Mouse (Mus musculus): ENCODE data around the gene Skp1a.

Skp1a gene

DNA sequence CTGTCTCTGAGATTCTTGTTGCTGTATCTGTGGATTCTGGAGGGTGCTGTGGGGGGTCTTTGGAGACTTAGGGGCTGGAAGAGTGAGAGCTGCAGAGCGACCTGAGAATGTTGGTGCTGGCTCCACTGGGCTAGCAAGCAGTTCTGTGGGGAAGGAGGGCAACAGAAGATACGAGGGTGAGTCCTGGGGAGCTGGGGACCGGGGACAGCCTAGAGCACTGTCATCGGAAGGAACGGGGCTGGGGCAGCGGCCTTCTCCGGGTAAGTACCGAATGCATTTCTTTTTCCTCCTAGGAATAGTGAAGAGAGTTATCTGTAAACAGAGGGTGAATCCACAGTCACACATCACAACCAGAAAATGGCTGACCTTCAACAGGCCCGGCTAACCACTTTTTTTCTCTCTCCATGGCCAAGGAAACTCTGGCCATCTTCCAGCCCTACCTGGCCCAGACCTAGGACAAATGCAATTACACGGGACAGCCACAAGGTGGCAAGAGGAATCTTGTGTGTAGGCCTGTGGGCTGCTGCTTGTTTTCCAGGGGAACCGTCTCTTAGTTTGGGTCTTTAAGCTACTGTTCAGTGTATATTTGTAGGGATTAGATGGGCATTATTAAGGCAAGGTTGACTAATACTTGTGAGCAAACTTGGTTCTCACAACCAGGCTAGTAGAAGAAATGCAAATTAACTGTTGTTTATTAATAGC, 22.0 kb downstream of the Skp1a start:
- DNase-seq (ENCODE audit: low spot score in 2 of 2), result peak in 1 of 2 experiments; percentile 55

DNA sequence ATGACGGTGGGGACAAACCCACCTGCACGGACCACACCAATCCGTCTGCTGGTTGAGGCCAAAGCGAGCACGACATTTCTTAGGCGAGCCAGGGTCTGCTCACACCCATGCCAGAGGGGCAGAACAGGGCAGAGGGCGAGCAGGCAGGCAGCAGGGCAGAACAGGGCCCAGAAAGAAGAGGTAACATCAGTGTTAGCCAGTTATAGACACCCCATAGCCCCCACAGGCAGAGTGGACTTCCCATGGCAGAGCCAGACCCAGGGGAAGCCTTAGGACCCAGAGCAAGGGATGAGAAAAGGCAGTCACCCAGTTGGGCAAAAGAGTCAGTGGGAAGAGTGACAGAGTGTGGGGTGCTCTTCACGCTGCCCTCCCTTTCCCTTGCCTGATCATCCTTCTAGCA, 23.3 kb downstream of the Skp1a start:
- DNase-seq (ENCODE audit: low spot score in 2 of 2), result no peak

DNA sequence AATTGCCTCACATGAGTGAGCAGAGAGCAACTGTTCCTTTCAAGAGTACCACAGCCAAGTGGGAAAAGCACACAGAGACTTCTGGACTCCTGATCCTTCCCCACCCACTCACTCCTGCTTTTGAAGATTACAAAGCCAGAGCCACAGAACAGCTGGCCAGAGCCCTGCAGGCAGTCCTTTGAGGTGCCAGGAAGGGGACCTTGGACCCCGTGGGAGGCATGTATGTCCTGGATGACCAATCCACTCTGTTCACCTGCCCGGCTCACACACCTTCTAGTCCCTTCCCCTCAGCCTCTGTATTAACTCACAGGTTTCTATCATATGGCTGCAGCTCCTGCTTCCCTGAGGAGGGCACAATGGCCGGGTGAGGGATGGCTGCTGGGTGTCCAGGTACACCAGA, 25.6 kb downstream of the Skp1a start:
- no peak for DNase-seq (ENCODE audit: low spot score in 2 of 2)

DNA sequence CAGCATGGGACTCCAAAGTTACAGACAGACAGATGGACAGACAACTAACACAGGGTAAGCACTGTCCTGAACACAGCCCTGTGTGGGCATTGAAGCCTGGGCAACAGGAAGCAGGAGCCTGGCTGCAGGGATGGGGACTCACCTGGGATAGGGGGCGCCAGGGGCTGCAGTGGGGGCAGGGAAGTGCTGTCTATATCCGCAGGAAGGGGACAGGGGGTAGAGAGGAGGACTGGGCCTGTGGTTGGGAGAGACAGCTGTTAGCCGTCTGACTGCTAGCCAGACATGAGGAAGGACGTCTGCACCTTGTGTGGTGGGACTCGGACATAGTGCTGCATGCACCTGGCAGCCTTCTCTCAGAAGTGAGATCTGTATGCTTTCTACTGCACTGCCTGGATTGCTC, 26.9 kb downstream of the Skp1a start:
- DNase-seq (ENCODE audit: low spot score in 2 of 2), result no peak

DNA sequence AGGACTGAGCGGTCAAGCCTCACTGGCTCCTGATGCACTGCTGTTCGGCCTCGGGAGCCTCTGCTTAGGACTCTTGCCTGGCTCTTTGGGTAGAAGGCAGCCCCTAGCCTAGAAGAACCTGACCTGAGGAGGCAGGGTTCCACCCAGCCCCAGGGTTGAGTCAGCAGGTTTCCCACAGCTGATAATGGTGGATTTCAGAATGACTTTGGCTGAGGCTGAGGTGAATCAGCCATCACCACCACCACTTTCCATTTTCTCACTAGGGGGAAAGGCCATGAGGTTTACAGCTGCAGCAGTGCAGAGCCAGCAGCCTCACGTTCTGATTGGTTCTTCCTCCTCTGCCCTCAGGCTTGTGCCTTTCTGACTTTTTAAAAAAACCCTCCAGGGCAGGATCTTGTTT, 29.1 kb downstream of the Skp1a start:
- no peak for DNase-seq (ENCODE audit: low spot score in 2 of 2)

DNA sequence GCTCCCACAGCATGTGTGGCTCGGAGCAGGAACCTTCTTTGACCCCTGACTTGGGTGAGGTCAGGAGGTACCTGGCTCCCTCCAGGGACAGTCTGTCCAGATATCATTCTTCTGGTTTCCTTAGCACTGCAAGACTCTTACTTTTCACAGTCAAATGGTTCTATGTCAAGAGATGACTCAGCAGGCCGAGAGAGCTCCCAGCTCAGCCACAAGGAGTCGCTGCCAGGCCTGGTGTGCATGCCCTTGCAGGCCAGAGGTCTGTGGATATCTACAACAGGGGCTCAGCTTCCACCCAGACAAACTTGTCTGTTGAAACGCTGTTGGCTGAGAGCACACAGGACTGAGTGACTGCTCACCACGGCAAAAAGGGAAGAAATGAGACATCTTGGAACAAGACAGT, 30.1 kb downstream of the Skp1a start:
- peak in 1 of 2 experiments; percentile 25 for DNase-seq (ENCODE audit: low spot score in 2 of 2)

DNA sequence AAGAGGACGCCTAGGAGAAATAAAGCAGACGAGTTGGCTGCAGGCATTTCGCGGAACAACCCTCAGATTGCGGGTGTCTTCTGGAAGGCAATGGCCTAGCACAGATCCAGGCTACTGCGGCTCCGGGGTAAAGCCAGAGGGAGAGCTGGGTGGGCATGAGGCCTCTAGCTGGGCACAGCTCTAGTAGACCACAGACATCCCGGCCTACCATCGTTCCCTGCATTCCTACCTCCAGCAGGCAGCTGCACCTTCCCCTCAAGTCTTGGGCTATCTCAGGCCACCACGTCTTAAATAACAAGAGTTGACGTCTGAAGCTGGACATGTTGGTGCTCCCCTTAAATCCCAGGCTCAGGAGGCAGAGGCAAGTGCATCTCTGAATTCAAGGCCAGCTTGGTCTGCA, 30.5 kb downstream of the Skp1a start:
- no peak for DNase-seq (ENCODE audit: low spot score in 2 of 2)

DNA sequence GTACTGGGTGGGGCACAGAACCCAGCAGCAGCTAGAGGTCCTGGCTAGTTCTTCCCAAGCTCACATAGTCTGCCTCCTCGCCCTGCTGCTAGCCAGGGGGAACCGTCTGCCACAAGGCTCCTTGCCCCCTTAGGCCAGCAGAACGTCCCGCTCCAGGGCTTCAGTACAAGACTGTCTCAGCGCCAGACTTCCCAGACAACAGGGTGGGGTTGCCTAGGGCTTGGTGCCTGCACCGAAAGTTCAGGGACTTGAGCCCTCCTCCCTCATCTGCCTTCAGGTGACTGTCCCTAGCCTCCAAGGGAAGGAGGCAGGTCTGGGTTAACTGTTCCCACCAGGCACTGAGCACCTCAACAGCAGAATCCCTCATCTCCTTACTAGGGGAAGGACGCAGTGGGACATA, 33.1 kb downstream of the Skp1a start:
- DNase-seq (ENCODE audit: low spot score in 2 of 2), result no peak

DNA sequence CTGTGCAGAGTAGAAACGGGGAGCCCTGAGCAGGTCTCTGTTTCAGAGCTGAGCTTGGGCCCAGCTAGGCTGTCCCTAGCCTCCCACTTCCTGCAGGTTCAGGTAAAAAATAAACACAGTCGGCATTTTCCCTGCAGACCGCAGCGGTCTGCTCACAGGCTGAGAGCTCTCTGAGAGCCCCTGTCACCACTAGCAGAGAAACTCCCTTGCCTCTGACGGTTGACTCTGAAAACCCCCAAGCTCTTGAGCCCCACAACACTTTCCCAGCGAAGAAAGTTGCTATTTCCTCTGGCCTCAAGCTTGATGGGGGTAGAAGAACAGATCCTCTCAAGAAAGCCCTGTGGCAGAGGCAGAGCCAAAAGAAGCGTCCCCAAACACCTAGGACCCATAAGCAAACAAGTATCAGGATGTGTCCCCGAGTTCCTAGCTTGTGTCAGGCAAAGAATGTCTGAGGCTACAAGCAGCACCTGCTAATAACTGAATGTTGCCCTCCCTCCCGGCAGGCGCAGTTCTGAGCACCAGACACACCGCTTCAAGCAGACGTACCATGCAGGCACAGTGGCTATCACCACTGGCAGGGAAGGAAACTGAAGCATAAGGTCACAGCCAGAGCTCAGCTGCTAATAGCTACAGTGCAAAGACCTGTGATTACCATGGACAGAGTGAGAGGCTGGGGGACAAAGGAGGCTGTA, 34.0 kb downstream of the Skp1a start:
- DNase-seq (ENCODE audit: low spot score in 2 of 2), result no peak

DNA sequence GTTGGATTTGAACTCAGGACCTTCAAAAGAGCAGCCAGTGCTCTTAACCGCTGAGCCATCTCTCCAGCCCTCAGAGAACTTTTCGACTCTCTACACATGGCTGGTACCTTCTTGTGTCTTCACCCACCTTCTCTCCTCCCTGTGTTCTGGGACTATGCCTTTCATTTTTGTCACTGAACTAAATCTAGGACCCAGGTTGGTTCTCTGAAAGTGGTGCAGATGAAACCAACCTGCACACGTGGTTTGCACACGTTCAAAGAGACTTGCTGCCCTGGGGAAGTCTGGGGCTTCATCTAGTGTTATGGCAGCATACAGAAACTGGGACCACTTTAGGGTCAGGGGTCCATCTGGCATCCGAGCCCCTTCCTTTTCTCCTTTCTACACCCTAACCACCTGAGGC, 35.5 kb downstream of the Skp1a start:
- DNase-seq (ENCODE audit: low spot score in 2 of 2), result no peak

DNA sequence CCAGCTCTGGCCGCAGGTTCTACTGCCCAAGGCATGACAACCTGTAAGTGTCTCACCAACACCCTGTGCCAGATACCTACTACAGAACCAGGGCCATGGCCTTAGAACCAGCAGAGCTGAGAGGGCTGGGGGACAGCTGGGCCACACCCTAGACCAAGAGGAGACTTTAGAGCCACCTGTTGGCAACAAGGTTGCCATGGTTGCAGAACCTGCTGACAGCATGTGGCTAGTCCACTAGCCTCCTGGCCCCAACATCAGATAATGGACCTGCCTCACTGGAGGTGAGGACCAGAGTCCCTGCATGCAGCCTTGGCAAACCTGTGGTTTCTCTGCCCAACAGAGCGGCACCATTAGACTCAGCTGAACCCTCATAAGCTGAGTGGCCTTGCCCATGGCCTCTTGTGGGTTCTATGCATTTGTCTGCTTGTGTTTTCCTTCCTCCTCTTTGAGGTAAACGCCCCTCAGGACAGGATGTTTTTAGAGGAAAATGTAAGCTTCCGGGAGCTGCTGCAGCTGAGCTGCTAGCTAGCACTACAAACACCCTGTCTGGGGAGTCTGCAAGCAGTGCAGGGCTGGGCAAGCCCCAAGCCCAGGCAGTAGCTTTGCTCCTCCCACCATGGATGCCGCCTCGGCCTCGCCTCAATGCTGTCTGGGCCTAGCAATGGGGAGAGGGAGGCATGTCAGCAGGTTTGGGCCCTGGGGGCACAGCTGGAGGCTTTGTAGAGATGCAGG, 36.5 kb downstream of the Skp1a start:
- no peak for DNase-seq (ENCODE audit: low spot score in 2 of 2)

DNA sequence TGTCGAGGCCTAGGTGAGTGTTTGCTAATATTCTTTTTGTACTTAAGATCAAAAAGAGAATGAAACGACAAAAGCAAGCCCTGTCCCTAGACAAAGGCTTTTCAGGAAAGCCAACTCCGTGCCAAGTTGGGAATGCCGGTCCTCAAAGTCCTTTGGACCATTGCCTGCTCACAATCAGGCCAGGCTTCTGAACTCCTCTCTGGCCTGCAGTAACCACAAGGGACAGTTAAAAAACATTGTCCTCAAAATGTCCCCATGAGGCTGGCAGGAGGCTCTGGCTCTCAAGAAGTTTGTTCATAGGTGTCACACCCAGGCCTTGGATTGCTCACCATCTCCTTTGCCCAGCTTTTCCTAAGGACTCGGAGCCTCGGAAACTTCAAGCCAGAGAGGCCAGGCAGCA, 38.0 kb downstream of the Skp1a start:
- no peak for DNase-seq (ENCODE audit: low spot score in 2 of 2)

DNA sequence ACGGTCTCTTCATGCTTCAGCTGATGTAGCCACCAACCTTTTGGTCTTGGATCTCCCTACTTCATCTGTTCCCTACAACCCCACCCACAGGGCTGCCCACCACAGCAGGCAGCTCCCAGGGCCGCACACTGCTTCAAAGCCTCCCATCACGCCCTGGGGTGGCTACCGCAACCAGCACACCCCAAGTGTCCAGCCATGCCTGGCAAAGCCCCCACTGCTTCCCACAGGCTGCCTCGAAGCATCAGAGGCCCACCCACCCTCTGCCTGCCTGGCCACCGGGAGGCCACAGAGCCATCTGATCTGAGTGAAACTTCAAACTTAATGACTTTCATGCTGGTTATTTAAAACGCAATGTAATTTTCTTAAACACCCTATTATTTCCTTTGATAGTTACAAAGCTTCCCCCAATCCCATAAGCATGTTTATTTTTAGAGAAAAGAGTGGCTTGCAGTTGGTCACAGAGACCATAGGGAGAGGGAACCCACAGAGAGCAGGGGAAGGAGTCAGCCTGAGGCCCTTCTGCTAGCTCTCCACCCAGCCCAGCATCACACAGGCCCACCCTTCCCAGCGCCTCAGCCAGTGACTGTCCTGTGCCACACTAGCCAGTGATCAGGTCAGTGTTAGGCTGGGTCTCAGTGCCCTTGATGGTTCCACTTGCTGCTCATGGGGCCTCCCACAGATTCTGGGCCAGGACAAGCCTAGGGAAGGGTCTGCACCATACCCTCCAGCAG, 40.1 kb downstream of the Skp1a start:
- DNase-seq (ENCODE audit: low spot score in 2 of 2), result no peak

DNA sequence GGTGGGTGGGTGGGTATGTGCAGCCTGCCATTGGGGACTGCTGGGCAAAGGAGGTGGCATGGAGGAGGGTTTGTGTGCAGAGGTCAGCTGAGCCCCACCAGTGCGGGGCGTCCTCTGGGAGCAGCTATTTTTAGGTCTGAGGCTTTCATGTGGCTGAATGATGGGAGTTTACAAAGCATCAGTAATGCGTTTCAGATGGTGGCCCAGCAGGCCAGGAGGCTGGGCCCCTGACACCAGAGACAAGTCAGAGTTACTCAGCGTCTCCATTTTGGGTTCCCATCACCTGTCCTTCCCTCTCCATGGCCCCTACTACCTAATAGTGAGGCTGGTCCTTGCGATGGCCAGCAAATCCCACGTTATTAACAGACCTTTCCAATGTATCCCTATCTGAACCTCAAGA, 40.8 kb downstream of the Skp1a start:
- no peak for DNase-seq (ENCODE audit: low spot score in 2 of 2)

DNA sequence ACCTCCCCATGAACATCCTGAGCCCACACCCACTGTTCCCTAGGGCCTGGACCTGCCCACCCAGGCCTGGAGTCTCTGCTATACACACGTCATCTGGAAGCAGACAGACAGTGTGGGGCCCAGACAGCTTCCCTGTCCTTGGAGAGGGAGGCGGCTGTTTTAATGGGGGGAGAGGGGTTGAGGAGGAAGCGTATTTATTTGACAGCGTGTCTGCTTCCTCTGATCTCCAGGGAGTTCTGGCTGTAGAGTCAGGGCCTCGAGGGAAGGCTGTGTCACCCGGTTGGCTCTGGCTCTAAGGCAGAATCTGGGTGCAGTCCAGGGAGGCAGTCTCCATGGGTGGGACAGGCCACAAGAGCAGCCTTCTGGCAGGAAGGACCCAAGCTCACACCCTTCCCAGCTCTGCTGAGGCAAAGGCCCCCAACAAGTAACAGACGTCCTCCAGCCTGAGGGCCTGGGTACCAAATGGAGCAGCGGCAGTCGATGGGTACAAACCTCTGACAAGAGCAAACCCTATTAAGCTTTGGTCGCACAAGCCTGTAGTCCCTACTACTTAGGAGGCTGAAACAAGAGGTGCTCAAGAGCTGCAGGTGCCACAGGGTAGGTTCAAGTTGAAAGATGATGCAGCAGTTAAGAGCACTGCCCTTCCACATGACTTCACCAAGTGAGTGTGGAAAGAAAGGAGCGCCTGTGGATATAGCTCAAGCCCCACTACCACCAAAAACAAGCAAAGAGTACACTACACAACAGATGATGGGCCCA, 41.6 kb downstream of the Skp1a start:
- DNase-seq (ENCODE audit: low spot score in 2 of 2), result no peak

DNA sequence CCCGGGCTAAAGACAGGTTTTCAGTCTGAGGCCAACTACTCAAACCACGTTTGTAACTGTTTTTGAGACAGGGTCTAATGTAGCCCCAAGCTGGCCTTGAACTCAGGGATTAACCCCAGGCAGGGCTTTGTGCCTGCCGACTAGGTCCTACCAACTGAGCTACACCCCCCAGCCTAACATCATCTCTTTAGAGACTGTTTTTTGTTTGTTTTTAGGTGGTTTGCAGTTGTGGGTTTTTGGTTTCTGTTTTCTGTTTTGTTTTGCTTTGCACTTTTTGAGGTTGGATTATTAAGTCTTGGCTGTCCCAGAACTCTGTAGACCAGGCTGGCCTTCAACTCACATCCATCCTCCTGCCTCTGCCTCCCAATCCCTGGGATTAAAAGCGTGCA, 42.1 kb downstream of the Skp1a start:
- no peak for DNase-seq (ENCODE audit: low spot score in 2 of 2)

DNA sequence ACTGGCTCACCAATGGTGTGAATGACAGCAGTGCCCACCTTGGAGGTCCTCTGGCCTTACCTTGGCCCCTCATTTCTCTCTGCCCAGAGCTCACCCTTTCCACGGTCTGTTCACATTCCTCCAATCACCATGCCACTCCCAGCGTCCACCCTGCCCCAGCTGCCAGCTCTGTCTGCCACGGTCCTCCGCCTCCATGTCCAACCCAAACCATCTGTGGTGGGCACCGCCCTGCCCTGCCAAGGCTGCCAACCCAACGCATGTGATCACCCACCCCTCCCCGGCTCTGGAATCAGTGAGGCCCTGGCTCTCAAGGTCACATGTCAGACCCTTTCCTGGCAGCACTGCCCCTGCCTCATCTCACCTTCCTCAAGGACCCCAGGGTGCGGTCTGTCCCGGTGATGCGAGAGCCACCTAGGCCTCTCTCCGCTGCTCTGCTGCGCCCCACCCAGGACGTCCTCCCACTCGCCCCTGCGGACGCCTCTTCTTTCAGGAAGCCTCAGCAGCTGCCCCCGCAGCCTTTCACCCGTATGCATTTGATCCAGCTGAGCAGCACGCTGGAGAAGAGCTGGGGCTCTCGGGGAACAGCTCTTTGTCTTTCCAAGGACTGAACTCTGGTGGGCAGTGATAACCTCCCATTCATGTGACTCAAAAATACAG, 42.8 kb downstream of the Skp1a start:
- no peak for DNase-seq (ENCODE audit: low spot score in 2 of 2)

DNA sequence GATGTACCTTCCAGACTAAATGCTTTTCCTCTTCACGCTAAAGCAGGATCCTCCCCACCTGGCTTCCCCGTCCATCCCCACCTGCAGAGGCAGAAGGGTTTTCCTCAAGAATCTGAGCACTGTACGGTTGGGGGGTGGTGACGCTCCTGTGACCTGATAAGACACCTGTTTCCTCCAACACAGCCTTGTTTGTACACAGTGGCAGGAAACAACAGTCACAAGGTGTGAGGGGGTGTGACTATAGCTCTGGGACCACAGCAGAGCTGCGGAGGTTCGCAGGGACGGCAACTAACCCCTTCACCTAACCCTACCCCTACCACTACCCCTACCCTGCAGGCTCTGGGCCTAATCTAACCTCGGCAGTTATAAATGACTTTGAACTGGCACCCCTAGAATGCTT, 43.6 kb downstream of the Skp1a start:
- no peak for DNase-seq (ENCODE audit: low spot score in 2 of 2)

DNA sequence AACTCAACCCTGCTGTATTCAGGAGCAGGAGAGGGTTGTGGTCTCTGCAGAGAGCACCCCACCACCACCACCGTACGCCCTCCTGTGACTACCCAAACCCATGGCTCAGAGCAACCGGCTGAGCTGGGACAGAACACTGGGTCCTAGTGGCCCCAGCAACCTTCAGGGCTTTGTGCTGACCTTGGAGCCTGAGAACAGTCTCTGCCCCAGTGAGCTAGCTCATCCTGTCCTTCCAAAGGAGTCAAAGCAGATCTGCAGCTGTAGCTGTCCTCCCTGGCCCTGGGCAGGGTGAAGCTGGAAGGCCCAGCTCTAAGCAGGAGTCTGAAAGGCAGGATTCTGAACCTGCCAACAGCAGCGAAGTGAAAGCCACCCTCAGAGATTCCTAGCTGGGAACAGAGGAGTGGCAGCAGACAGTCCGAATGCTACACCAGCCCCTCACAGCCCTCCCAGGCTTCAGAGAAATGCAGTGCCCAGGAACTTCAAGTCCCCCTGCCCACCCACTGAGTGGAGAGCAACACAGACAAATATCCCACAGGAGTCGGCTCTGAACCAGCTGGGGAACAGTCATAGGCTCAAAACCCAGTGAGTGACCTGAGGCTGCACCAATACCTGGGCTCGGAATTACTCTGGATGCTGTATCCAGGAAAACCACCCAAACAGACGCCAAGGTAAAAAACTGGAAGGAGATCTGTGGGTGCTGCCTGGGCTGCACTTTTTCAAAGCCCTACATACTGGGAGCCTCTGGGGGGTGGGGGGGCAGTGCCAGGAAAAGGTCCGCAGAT, 44.2 kb downstream of the Skp1a start:
- DNase-seq (ENCODE audit: low spot score in 2 of 2), result peak in 1 of 2 experiments; percentile 51

DNA sequence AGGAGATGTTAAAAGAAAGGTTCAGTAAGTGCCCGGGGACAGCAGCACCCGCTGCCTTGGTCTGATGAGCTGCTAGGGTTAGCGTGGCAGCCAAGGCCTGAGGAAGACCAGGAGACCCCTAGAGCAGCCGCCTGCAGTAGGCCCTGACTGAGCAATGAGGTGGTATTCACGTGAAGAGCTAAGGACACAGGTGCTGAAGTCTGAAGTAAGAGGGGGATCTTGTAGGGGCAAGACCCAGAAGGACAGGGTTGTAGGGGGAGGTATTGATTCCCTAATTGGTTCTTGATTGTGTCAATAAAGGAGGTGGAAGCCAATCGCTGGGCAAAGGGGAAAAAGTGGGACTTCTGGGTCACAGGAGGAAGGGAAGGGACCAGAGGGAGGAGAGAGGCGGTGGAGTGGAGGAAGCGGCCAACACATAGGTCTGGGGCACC, 45.2 kb downstream of the Skp1a start:
- DNase-seq (ENCODE audit: low spot score in 2 of 2), result no peak
